Mouse (Mus musculus): ENCODE results near the gene Ppip5k1. TPM values are rescaled to one million over a fixed set of nuclear protein-coding genes. Genes with fewer than 3 reads are reported as not detected.

The Ppip5k1 gene
- polyA plus RNA-seq, 1 experiment from 2014 or later, result 15.3 TPM

GRCm38 (mm10) chr2:121323693-121324470 is 31.3 kb downstream of the Ppip5k1 start:
- no peak overlapping the region for H3K9ac ChIP-seq (ENCODE audit: low read length)
- H3K36me3 ChIP-seq (ENCODE audit: control insufficient read depth, insufficient read depth, low read length), result no peaks in the 10 kb centered on the region
- no peaks in the 10 kb centered on the region for H3K4me1 ChIP-seq (replicated peaks; ENCODE audit: control insufficient read depth, insufficient read depth, low read length)
- no peaks in the 10 kb centered on the region for H3K9me3 ChIP-seq (ENCODE audit: control insufficient read depth, low read length)
- no peak overlapping the region for H3K4me3 ChIP-seq (ENCODE audit: low read depth, low read length)
- no peak overlapping the region for H3K4me2 ChIP-seq (ENCODE audit: low read length)
- WGBS, result 85% methylated on average over 10 of the region's 10 CpGs
- H3K27ac ChIP-seq (ENCODE audit: low read depth), result no peak overlapping the region
- DNase-seq (ENCODE audit: low spot score), result no peak
- ATAC-seq (replicated peaks; ENCODE audit: low FRiP score, low TSS enrichment, low read depth), result no peak
- no peaks in the 10 kb centered on the region for H3K27me3 ChIP-seq (replicated peaks; ENCODE audit: control insufficient read depth, insufficient read depth, low read length)

- H3K9ac ChIP-seq (ENCODE audit: low read length), result no peak overlapping the region
- no peak overlapping the region for H3K4me2 ChIP-seq (ENCODE audit: low read length)
- no peaks in the 10 kb centered on the region for H3K4me1 ChIP-seq (replicated peaks; ENCODE audit: control insufficient read depth, insufficient read depth, low read length)
- no peak for ATAC-seq (replicated peaks; ENCODE audit: low FRiP score, low TSS enrichment, low read depth)
- H3K4me3 ChIP-seq (ENCODE audit: low read depth, low read length), result no peak overlapping the region
- no peaks in the 10 kb centered on the region for H3K9me3 ChIP-seq (ENCODE audit: control insufficient read depth, low read length)
- no peak for DNase-seq (ENCODE audit: low spot score)
- H3K27ac ChIP-seq (ENCODE audit: low read depth), result no peak overlapping the region
- no peaks in the 10 kb centered on the region for H3K36me3 ChIP-seq (ENCODE audit: control insufficient read depth, insufficient read depth, low read length)
- 94% methylated on average over 10 of the region's 10 CpGs for WGBS
- no peaks in the 10 kb centered on the region for H3K27me3 ChIP-seq (replicated peaks; ENCODE audit: control insufficient read depth, insufficient read depth, low read length)
Observed at GRCm38 (mm10) chr2:121323041-121323440, 32.2 kb downstream of the Ppip5k1 start.

GRCm38 (mm10) chr2:121316278-121316677 is 38.9 kb downstream of the Ppip5k1 start:
- Histone ChIP-seq H3K4me3 (ENCODE audit: low read depth, low read length) (no peak overlapping the region), H3K4me2 (ENCODE audit: low read length) (no peak overlapping the region), H3K27me3 (replicated peaks; ENCODE audit: control insufficient read depth, insufficient read depth, low read length) (no peaks in the 10 kb centered on the region), H3K4me1 (replicated peaks; ENCODE audit: control insufficient read depth, insufficient read depth, low read length) (no peaks in the 10 kb centered on the region), H3K36me3 (ENCODE audit: control insufficient read depth, insufficient read depth, low read length) (no peaks in the 10 kb centered on the region), H3K9me3 (ENCODE audit: control insufficient read depth, low read length) (no peaks in the 10 kb centered on the region), H3K27ac (ENCODE audit: low read depth) (no peak overlapping the region), H3K9ac (ENCODE audit: low read length) (no peak overlapping the region)
- 76% methylated on average over 8 of the region's 8 CpGs for WGBS
- ATAC-seq (replicated peaks; ENCODE audit: low FRiP score, low TSS enrichment, low read depth), result no peak
- no peak for DNase-seq (ENCODE audit: low spot score)

DNA sequence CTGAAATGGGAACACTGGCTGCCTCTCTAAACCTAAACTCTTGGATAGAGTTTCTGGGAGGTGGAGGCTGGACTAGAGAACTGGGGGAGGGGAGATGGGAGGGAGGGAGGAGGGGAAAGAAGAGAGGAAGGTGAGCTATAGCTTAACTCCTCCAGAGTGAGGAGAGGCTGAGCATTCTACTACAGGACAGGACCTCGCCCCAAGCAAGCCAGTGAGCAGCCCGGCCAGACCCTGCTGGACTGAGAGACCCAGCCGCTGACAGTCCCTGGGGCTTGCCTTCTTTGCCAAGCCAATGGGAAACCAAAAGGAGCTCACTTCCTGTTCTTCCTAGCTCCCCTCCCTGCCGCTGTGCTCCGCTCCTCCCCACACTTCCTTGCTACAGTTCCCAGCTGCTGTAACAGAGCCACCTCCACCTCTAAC is 46.2 kb downstream of the Ppip5k1 start:
- Histone ChIP-seq H3K9ac (ENCODE audit: low read length) (no peak overlapping the region), H3K9me3 (ENCODE audit: control insufficient read depth, low read length) (no peaks in the 10 kb centered on the region), H3K4me2 (ENCODE audit: low read length) (peak overlapping the region; percentile 35; the same call in 1 of the 2 replicates), H3K4me1 (replicated peaks; ENCODE audit: control insufficient read depth, insufficient read depth, low read length) (peaks cover 10% of the 10 kb centered on the region), H3K27ac (ENCODE audit: low read depth) (peak overlapping the region; percentile 34; the same call in 1 of the 2 replicates), H3K36me3 (ENCODE audit: control insufficient read depth, insufficient read depth, low read length) (peaks cover 20% of the 10 kb centered on the region; the same call in 1 of the 2 replicates), H3K27me3 (replicated peaks; ENCODE audit: control insufficient read depth, insufficient read depth, low read length) (no peaks in the 10 kb centered on the region), H3K4me3 (ENCODE audit: low read depth, low read length) (no peak overlapping the region)
- ATAC-seq (replicated peaks; ENCODE audit: low FRiP score, low TSS enrichment, low read depth) (peak; percentile 32; the same call in 1 of the 2 replicates), DNase-seq (ENCODE audit: low spot score) (peak; percentile 61)
- WGBS, result 8% methylated on average over 5 of the region's 5 CpGs

- Histone ChIP-seq H3K36me3 (ENCODE audit: control insufficient read depth, insufficient read depth, low read length) (peaks cover 40% of the 10 kb centered on the region), H3K4me2 (ENCODE audit: low read length) (no peak overlapping the region), H3K27me3 (replicated peaks; ENCODE audit: control insufficient read depth, insufficient read depth, low read length) (no peaks in the 10 kb centered on the region; the same call in 1 of the 2 replicates), H3K9ac (ENCODE audit: low read length) (no peak overlapping the region), H3K9me3 (ENCODE audit: control insufficient read depth, low read length) (no peaks in the 10 kb centered on the region), H3K4me1 (replicated peaks; ENCODE audit: control insufficient read depth, insufficient read depth, low read length) (peaks cover 21% of the 10 kb centered on the region), H3K27ac (ENCODE audit: low read depth) (no peak overlapping the region), H3K4me3 (ENCODE audit: low read depth, low read length) (no peak overlapping the region)
- DNase-seq (ENCODE audit: low spot score), result no peak
- WGBS, result 79% methylated on average over 10 of the region's 10 CpGs
- ATAC-seq (replicated peaks; ENCODE audit: low FRiP score, low TSS enrichment, low read depth), result no peak
Observed at GRCm38 (mm10) chr2:121300036-121300435, 55.2 kb downstream of the Ppip5k1 start.

- DNase-seq (ENCODE audit: low spot score) (no peak), ATAC-seq (replicated peaks; ENCODE audit: low FRiP score, low TSS enrichment, low read depth) (no peak)
- Histone ChIP-seq H3K9me3 (ENCODE audit: control insufficient read depth, low read length) (no peaks in the 10 kb centered on the region), H3K4me1 (replicated peaks; ENCODE audit: control insufficient read depth, insufficient read depth, low read length) (peaks cover 27% of the 10 kb centered on the region), H3K4me2 (ENCODE audit: low read length) (no peak overlapping the region), H3K27me3 (replicated peaks; ENCODE audit: control insufficient read depth, insufficient read depth, low read length) (no peaks in the 10 kb centered on the region; the same call in 1 of the 2 replicates), H3K27ac (ENCODE audit: low read depth) (no peak overlapping the region), H3K4me3 (ENCODE audit: low read depth, low read length) (no peak overlapping the region), H3K36me3 (ENCODE audit: control insufficient read depth, insufficient read depth, low read length) (peaks cover 39% of the 10 kb centered on the region), H3K9ac (ENCODE audit: low read length) (no peak overlapping the region)
- WGBS, result 82% methylated on average over 17 of the region's 17 CpGs
Observed at GRCm38 (mm10) chr2:121299471-121299870, 55.7 kb downstream of the Ppip5k1 start.

- no peak overlapping the region for H3K27ac ChIP-seq (ENCODE audit: low read depth)
- H3K4me2 ChIP-seq (ENCODE audit: low read length), result peak overlapping the region; percentile 70
- H3K4me1 ChIP-seq (replicated peaks; ENCODE audit: control insufficient read depth, insufficient read depth, low read length), result peaks cover 34% of the 10 kb centered on the region
- no peak overlapping the region for H3K4me3 ChIP-seq (ENCODE audit: low read depth, low read length)
- H3K9ac ChIP-seq (ENCODE audit: low read length), result no peak overlapping the region
- peaks cover 26% of the 10 kb centered on the region for H3K36me3 ChIP-seq (ENCODE audit: control insufficient read depth, insufficient read depth, low read length)
- WGBS, result 11% methylated on average over 8 of the region's 8 CpGs
- DNase-seq (ENCODE audit: low spot score) (peak; percentile 56), ATAC-seq (replicated peaks; ENCODE audit: low FRiP score, low TSS enrichment, low read depth) (no peak; the same call in 1 of the 2 replicates)
- no peaks in the 10 kb centered on the region; the same call in 1 of the 2 replicates for H3K27me3 ChIP-seq (replicated peaks; ENCODE audit: control insufficient read depth, insufficient read depth, low read length)
- no peaks in the 10 kb centered on the region for H3K9me3 ChIP-seq (ENCODE audit: control insufficient read depth, low read length)
Observed at GRCm38 (mm10) chr2:121298131-121298530, 57.1 kb downstream of the Ppip5k1 start.

- no peak overlapping the region for H3K27ac ChIP-seq (ENCODE audit: low read depth)
- DNase-seq (ENCODE audit: low spot score) (peak; percentile 56), ATAC-seq (replicated peaks; ENCODE audit: low FRiP score, low TSS enrichment, low read depth) (no peak)
- peaks cover 22% of the 10 kb centered on the region; the same call in 1 of the 2 replicates for H3K36me3 ChIP-seq (ENCODE audit: control insufficient read depth, insufficient read depth, low read length)
- no peaks in the 10 kb centered on the region; the same call in 1 of the 2 replicates for H3K27me3 ChIP-seq (replicated peaks; ENCODE audit: control insufficient read depth, insufficient read depth, low read length)
- no peaks in the 10 kb centered on the region for H3K9me3 ChIP-seq (ENCODE audit: control insufficient read depth, low read length)
- H3K9ac ChIP-seq (ENCODE audit: low read length), result no peak overlapping the region
- peaks cover 34% of the 10 kb centered on the region for H3K4me1 ChIP-seq (replicated peaks; ENCODE audit: control insufficient read depth, insufficient read depth, low read length)
- 19% methylated on average over 9 of the region's 9 CpGs for WGBS
- H3K4me3 ChIP-seq (ENCODE audit: low read depth, low read length), result no peak overlapping the region
- H3K4me2 ChIP-seq (ENCODE audit: low read length), result peak overlapping the region; percentile 70
Observed at GRCm38 (mm10) chr2:121297701-121298100, 57.5 kb downstream of the Ppip5k1 start.
